Mouse (Mus musculus) spleen, embryonic (tissue): ENCODE results near the gene Gpr55.

Experiments
- CTCF ChIA-PET: fragments of 350-600 bp; sonication (Branson Sonifier 250); formaldehyde crosslinking; loops from one replicate; lab custom pipeline; 2022; lab: Charles Lee

The Gpr55 gene

GRCm38 (mm10) chr1:85959129-85959888 lies 1.5 kb downstream of the Gpr55 start:
- CTCF ChIA-PET = no interaction called here

DNA sequence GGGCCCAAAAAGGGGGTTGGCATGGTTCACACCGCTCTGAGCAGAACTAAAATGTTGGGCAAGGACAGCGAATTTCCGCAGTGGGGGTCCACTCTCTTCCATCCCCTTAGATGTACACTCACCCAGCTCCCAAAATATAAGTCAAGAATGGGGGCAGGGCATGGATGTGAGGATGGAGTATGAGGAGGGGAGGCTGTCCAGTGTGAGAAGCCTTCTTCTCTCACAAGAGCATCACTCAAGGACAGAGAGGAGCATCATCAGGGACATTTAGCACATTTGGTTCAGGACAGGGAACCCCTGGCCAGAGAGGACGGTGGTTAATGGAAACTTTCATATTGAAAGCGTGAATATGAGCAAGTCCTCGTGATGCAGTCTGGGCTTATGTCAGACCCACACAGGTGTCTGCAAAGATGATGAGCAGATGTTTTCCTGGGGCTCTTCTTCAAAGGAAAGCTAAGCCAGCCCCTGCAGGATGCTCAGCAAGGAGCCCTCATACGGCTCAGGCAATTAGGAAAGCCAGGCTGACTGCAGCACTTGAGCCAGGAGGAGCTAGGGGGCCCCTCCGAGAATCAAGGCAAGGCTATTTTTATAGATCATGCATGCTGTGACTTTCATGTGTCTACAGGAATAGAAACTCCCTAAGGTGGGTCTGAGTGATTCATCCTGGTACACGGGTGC lies 2.7 kb downstream of the Gpr55 start:
- CTCF ChIA-PET = interaction anchor here (0.5 kb wide), 1 partner anchor 22 kb away, joined by 4 read pairs; no protein-coding TSS in a partner anchor

- CTCF ChIA-PET = no interaction called here
Measured at GRCm38 (mm10) chr1:85957290-85957689, 3.5 kb downstream of the Gpr55 start.

- CTCF ChIA-PET = interaction anchor here (0.7 kb wide), 1 partner anchor 66 kb away, joined by 4 read pairs; no protein-coding TSS in a partner anchor
Measured at GRCm38 (mm10) chr1:85955150-85955549, 5.7 kb downstream of the Gpr55 start.

DNA sequence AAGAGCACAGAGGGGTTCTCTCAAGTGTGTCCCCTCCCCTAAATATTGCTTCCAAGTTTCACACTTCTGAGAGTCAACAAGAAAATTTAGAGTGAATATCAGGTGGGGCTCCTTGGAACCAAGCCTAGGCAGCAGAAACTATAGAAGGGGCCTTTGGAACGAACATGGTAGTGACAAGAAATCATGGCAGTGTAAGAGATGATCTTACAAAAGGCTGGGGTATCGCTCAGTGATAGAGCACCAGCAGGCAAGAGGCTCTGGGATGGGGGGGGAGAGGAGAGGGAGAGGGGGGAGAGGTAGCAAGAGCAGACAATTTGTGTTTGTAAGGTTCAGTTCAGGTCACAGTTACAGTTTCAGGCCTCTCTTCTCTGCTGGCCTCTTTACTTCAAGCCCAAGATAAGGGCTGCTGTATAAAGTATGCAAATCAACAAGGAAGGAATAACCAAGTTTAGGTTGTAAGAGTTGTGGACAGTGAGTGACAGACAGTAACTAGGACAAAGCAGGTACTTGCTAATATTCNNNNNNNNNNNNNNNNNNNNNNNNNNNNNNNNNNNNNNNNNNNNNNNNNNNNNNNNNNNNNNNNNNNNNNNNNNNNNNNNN lies 11.6 kb downstream of the Gpr55 start:
- CTCF ChIA-PET = no interaction called here

- CTCF ChIA-PET = no interaction called here
Measured at GRCm38 (mm10) chr1:85942318-85942717, 18.5 kb downstream of the Gpr55 start.

DNA sequence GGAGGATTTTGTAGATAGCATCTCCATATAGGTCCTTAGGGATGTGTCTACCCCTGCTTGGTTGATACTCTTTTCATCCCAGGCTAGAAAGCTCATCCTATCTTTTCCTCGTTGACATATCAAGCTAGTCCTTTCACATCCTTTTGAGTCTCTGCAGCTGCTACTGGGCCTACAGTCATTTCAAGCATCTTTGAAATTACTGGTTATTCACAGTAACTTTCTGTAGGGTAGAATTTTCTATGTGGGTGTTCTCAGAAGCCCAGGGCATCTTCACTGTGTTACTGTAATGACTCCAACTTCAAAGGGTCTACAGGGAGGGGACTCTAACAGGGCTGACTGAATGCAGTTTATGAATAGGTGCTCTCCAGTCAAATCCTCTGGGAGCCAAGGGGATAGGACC lies 23.5 kb downstream of the Gpr55 start:
- CTCF ChIA-PET = no interaction called here

DNA sequence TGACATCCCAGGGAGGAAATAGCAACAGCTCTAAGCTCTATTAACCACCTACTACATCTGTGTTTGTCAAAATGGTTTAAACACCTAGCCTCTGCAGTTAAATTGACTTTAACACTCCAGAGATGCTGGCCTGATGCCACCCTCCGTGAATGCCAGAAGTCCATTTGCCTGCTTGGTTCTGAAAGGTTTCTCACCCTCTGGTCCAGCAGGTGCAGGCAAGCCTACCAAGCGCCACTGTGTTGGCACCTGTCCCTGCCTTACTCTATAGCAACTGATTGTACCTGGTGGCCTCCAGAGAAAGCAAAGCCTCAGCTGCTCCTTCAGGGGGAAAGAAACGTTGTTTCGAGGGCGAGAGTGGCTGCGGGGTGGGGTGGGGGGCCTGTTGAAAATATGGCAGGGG lies 24.5 kb downstream of the Gpr55 start:
- CTCF ChIA-PET = interaction anchor here (0.6 to 0.8 kb wide), 3 partner anchors 13 to 68 kb away, joined by 3 to 4 read pairs (median 3); no protein-coding TSS in a partner anchor

DNA sequence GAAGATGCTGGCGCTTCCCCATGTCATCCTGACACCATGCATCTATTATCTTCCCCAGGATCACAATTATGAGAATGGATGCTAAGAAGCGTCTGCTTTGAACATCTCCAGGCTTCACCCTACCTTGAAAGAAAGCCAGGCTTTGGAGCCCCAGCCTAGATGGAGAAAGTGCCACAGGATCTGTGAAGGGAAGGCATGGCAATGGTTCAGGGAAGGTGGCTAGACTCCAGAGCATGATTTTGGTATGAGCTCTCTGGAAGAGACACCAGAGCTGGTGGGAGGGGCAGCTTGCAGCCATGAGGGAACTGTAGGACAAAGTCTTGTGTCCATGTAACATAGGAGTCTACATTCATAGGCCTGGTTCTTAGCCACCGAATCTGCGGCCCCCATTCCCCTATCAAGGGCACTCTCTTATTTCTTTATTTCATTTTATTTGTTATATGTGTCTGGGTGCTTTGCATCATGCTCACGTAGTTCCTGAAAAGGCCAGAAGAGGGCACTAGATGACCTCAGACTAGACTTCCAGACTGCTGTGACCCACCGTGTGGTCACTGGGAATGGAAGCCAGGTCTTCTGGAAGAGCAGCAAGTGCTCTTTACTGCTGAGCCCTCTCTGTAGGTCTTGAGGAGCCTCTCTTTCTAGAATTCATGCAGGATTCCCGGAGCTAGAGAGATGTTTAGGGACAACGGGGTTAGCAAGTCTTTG lies 25.5 kb downstream of the Gpr55 start:
- CTCF ChIA-PET = interaction anchor here (0.8 to 0.9 kb wide), 2 partner anchors 69 to 71 kb away, joined by 3 to 4 read pairs; no protein-coding TSS in a partner anchor

DNA sequence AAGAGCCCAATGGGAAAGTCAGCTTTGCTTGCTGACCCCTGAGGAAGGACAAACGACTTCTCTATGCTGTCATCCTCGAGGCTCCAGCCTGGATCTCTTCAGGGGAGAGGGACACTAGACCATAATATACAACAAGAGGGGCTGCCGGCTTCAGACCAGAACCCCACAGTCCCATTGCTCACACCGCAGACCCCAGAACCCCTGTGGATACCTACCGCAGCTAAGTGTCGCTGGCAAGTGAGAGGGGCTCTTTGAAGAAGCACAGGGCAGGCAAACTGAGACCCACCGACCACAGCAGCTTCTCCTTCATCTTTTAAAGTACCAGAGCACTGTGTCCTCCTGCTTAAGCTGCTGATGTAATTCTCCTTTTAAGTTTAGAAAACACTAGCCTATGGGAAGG lies 26.2 kb downstream of the Gpr55 start:
- CTCF ChIA-PET = interaction anchor here (0.6 to 1.0 kb wide), 4 partner anchors 11 to 197 kb away, joined by 3 to 4 read pairs (median 4); no protein-coding TSS in a partner anchor

DNA sequence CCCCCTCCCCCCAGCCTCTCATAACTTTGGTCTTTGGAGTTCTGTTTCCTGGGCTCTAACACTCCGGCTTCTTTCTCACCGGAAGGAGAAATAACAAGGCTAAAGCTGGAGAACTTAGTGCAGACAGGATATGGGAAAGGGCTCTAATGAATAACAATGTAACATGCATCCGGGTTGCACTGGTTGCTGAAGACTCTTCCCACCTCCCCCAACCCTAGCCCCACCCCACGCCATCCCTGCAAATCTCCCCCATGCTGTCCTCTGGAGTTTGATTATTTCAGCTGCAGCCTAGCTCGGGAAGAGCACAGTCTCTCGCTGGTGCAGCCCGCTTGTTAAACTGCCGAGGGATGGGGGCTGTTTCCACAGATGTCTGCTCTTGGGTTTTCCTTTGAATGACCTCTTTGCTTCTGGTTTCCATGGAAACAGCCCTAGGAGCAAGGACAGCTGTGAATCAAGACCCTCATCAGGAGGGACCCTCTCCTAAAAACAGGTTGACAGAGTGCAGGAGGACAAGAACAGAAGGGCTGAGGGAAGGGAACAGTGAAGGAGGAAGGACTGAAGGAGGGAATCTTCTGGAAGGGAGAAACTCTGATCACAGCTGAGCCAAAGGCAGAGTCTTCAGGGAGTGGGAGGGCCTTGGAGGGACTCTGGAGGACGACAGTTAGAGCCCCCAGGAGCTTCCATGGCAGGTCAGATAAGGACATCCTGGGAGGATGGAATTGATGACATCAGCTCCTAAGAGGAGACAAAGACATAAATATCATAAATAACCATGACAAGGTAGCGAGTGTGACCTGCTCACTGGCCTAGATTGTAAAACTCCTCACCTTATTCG lies 27.0 kb downstream of the Gpr55 start:
- CTCF ChIA-PET = interaction anchor here (0.6 to 1.0 kb wide), 3 partner anchors 12 to 196 kb away, joined by 3 to 4 read pairs (median 4); no protein-coding TSS in a partner anchor

GRCm38 (mm10) chr1:85933226-85933625 lies 27.6 kb downstream of the Gpr55 start:
- CTCF ChIA-PET = no interaction called here

DNA sequence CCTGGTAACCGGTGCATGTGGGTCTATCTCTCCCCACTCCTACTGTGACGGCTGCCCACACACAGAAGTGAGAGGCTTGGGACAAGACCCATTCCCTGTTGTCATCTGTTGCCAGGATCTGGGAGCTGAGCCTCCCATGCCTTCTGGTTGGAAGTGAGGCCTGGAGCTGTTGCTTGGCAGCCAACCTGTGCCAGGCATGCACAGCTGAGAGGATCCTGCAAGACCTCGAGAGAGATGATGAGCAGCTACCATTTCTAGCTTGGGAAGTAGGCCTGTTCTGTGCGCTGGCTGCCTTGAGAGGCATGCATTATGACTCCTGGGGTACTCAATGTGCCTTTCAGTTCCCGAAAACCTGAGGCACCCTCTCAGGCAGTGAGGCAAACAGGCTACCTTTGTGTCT lies 29.6 kb downstream of the Gpr55 start:
- CTCF ChIA-PET = no interaction called here

DNA sequence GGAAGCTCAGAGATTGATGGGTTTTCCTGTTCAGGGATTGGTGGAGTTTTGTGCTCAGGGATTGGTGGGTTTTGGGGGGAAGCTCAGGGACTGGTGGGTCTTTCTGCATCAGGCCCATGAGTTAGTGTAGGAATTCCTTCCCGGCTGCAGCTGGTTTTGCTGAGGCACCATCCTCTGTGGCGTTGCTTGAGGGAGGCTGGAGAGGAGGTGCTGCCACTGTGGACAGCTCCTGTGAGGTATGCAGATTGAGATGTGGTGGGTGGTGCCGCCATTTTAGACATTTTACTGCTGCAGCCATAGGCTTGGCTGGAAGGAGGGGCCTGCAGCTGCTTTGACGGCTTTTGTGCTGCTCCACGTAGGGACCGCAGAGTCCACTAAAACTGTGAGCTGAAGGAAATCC lies 31.4 kb downstream of the Gpr55 start:
- CTCF ChIA-PET = no interaction called here

GRCm38 (mm10) chr1:85928688-85929065 lies 32.1 kb downstream of the Gpr55 start:
- CTCF ChIA-PET = no interaction called here

DNA sequence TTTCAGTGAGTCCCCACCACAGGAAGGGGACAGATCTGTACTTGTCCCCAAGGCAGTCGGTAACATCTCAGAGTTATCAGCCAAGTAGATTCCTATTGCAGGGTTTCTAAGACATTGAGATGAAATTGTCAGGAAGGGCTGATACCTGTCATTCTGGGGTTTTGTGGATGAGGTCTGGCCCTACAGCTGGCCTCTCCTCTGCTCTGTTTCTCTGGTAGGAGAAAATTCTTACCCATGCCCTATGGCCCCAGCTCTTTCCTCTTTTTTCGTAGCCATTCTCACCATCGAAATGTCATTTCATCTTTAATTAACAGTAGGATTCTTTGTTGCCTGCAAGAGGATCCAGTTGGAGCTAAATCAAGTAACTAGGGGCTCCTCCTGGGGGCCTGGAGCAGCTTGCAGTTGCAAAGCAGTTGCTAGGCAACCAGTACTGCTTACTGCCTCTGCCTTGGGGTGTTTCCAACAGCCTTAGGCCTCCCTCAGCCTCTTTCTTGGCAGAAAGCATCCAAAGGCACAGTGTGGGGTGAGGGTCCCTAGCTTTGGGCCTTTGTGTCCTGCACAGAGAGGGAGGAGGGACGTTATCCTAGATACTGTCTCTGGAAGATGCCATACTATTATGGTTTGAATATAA lies 32.6 kb downstream of the Gpr55 start, which contains the start of gene 4933407L21Rik:
TSS of gene 4933407L21Rik (plus strand) at position 427 of the 631 bp plus-strand sequence.
- CTCF ChIA-PET = no interaction called here

DNA sequence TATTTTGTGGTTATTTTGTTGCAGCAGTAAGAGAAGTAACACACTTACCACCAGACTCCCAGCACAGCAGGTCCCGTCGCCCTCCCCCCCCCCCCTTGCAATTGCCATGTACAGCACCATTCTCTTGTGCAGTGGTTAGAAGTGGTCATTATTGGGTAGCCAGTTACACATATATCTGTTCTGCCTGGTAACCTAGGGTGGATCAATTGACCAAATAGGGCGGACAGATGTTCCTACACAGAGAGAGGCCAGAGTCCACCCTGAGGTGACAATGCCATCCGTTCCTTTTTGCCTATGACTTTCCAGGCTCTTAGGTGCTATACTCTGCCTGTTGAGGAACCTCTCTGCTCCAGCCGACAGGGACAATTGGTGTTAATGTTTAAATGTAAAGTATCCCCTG lies 35.6 kb downstream of the Gpr55 start:
- CTCF ChIA-PET = no interaction called here

DNA sequence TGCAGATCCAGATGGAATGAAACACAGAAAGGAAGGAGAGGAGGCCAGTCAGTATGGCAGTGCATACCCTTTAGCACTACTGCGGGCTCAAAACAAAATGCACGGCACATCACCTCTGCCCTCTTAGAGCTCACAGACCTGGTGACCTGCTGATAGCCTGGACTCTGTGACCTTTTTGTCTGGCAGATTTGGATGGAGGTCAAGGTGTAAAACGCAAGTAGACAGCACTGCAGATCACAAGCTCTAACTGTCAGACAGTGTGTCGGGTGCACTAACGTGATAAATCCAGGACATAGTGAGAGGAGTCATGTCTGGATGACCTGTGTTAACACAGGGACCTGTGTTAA lies 38.0 kb downstream of the Gpr55 start:
- CTCF ChIA-PET = interaction anchor here (0.7 kb wide), 1 partner anchor 21 kb away, joined by 3 read pairs; no protein-coding TSS in a partner anchor

DNA sequence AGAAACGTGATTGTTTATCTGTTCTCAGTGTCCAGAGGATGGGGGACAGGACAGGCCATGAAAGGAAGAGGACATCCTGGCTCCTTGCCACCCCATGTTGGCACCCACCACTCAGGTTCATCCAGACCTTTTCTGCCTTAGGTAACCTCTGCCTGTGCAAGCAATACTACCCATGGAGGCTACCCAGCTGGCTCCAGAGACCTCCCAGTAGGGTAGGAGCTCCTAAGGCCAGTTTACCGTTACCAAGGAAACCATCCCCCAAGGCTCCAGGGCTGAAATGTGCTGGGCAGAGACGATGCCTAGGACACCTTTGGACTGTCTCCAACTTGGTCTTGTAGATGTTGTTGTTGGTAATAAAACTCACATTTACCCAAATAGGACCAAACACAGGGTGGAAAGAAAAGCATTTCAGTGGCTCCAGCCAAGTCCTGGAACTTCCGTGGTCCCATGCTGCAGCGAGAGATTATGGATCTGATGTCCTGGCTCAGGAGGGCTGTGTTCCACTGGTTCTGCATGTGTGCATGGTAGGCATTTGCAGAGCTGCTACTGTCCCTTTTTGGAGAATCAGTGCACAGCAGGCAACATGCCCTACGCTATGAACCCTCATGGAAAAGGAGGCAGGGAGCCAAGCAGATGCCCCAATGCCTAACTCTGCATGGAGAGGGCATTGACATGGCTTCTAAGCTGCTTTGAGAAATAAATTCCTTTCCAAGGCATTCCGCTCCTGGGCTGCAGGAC lies 38.5 kb downstream of the Gpr55 start:
- CTCF ChIA-PET = no interaction called here
